Mouse (Mus musculus): ENCODE data around the gene Bckdha.

Gene Bckdha

GRCm38 (mm10) chr7:25658657-25659472, at the start of gene Bckdha, which contains the start of gene Exosc5:
TSS of gene Bckdha (minus strand) at chr7:25658981.
TSS of gene Exosc5 (plus strand) at chr7:25659164.
- peak; percentile 100 for DNase-seq

GRCm38 (mm10) chr7:25707581-25708292, 49.0 kb upstream of the Bckdha start:
- no peak for DNase-seq

- no peak for DNase-seq
Measured at GRCm38 (mm10) chr7:25706578-25707170, 47.9 kb upstream of the Bckdha start.

GRCm38 (mm10) chr7:25705801-25706251, 47.0 kb upstream of the Bckdha start:
- no peak for DNase-seq

GRCm38 (mm10) chr7:25704716-25705364, 46.1 kb upstream of the Bckdha start:
- DNase-seq, result no peak

GRCm38 (mm10) chr7:25703793-25704494, 45.2 kb upstream of the Bckdha start:
- DNase-seq, result no peak

GRCm38 (mm10) chr7:25702350-25702749, 43.6 kb upstream of the Bckdha start:
- DNase-seq, result no peak

- no peak for DNase-seq
Measured at GRCm38 (mm10) chr7:25700732-25701131, 42.0 kb upstream of the Bckdha start.

GRCm38 (mm10) chr7:25699851-25700250, 41.1 kb upstream of the Bckdha start:
- no peak for DNase-seq

GRCm38 (mm10) chr7:25694104-25694503, 35.3 kb upstream of the Bckdha start:
- no peak for DNase-seq

GRCm38 (mm10) chr7:25690051-25690450, 31.3 kb upstream of the Bckdha start:
- DNase-seq, result no peak

- no peak for DNase-seq
Measured at GRCm38 (mm10) chr7:25689603-25690021, 30.8 kb upstream of the Bckdha start.

GRCm38 (mm10) chr7:25688810-25689586, 30.2 kb upstream of the Bckdha start:
- no peak for DNase-seq

GRCm38 (mm10) chr7:25687811-25688401, 29.1 kb upstream of the Bckdha start:
- no peak for DNase-seq

GRCm38 (mm10) chr7:25686680-25687531, 28.1 kb upstream of the Bckdha start, which contains the start of gene Tgfb1:
TSS of gene Tgfb1 (plus strand) at chr7:25687002.
- DNase-seq, result no peak

- DNase-seq, result no peak
Measured at GRCm38 (mm10) chr7:25685926-25686470, 27.2 kb upstream of the Bckdha start.

- no peak for DNase-seq
Measured at GRCm38 (mm10) chr7:25684659-25685058, 25.9 kb upstream of the Bckdha start.

GRCm38 (mm10) chr7:25683474-25684180, 24.8 kb upstream of the Bckdha start:
- DNase-seq, result no peak
